Mouse (Mus musculus): Measurements from ENCODE around the gene Rhof. TPM values are rescaled to one million over a fixed set of nuclear protein-coding genes. Genes with fewer than 3 reads are reported as not detected.

Gene Rhof
- total RNA-seq, 2 experiments from 2014 or later, result 1.2 to 1.4 TPM

DNA sequence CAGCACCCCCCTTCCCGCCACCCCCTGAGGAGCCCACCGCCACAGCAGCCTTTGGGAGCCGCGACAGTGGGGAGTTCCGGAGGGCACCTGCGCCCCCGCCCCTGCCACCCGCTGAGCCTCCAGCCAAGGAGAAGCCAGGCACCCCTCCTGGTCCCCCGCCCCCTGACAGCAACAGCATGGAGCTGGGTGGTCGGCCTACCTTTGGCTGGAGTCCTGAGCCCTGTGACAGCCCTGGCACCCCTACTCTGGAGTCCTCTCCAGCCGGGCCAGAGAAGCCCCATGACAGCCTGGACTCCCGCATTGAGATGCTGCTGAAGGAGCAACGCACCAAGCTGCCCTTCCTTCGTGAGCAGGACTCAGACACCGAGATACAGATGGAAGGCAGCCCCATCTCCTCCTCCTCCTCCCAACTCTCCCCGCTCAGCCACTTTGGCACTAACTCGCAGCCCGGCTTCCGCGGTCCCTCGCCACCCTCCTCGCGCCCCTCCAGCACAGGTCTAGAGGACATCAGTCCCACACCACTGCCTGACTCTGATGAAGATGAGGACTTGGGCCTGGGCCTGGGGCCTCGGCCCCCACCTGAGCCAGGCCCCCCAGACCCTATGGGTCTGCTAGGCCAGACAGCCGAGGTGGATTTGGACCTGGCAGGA, 15.7 kb upstream of the Rhof start:
- no peak for DNase-seq

GRCm38 (mm10) chr5:123147569-123147968, 15.1 kb upstream of the Rhof start:
- no peak for DNase-seq

DNA sequence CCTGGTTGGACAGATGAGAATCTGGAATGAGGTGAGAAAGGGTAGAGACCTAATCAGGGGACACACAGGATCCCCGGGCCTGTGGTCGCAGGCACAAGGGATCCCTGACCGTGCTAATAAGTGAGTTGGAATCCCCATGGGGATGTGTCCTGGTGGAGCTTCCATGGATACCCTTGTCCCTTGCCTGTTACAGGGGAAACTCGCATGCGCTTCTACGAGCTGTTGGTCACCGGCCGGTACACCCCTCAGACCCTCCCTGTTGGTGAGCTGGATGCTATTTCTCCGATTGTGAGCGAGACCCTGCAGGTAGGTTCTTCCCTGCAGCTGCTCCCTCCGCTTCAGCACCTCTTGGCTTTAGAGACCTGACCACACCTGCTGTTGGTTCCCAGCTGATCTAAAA, 13.9 kb upstream of the Rhof start:
- DNase-seq, result no peak

DNA sequence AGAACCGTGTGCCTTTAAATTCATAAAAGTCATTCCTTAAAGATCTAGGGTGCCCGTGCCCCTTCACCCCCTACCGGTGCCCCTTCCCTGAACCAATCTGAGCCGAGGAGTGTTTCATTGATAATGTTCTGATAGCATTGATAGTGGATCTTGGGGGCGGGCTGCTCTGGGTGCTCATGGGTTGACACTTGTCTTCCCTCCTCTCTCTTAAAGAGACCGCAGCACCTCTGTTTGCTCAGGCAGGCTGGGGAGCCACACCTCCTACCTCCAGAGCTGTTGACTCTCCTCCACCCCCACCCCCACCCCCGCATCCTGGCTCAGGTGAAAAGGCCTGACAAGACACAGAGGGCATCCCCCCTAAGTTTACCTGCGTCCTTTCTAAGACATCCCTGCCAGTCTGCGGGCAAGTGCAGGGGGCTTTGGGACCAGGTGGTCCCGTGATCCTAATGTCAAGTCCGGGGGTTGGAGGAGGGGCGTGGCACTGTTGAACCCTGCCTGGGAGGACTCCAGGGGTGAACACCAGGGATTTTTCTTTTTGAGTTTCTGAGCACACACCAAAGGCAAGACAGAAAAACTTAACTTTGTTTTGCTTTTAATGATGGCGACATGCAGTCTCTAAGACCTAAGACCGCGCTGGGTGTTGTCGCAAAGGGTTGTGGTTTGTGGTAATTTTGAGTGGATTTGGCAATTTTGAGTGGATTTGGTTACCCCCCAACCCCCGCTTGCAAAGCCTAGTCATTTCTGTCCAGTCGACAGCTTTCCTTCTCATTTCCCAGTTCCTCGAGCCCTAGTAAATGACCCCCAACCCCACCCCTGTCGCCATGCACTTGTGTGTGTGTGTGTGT, 12.5 kb upstream of the Rhof start:
- DNase-seq, result peak in 1 of 2 experiments; percentile 24

DNA sequence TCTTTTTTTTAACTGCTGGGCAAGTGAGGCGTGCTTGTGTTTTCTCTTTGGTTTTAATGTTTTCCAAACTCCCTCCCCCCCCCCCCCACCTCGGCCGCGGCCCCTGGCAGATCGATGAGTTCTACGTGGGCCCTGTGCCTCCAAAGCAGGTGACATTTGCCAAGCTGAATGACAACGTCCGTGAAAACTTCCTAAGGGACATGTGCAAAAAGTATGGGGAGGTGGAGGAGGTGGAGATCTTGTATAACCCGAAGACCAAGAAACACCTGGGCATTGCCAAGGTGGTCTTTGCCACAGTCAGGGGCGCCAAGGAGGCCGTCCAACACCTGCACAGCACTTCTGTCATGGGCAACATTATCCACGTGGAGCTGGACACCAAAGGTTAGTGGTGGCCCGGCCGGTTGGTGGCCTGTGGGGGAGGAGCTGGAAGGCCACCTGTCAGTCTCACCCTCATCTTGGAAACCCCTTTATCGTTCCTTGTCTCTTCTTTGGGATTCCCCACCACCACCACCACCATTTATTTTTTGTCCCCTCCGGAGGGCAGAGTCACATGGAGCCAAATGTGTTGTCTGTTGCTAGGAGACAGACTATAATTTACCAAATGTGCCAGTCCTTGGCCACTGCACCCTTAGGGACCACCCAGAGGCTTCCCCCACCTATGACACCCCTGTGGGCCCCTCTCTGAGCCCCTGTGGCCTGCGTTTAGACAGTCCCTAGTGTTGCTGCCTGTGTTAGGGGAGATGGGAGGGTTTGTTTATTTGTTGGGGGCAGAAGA, 11.7 kb upstream of the Rhof start:
- DNase-seq, result no peak

DNA sequence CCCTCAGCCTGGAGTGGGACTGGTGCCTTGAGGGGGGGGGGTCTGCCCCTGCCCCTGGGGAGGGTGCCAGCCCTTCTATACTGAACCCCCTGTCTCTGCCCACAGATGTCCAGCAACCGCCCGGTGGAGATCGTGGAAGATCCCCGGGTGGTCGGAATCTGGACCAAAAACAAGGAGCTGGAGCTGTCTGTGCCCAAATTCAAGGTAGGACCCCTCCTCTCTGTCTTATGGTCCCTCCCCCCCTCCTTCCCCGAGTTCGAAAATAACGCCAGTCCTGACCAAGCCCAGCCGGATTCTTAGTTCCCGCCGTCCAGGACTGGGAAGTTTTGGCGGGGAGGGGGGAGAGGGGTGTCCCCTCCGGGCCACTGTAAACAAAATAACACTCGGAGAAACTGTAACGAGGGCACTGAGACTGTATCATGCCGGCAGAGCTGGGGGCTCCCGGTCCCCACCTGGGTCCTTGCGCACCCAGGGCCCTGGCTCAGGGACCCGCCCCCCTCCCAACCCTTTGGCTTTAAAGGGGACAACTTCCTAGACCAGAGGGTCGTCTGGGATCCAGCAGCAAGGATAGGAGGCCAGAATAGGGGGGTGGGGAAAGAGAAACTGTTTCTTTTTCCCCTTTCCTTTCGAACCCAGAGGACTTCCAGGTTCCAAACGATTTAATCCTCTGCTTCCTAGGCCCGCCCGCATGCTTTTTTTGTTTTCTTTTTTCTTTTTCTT, 10.9 kb upstream of the Rhof start:
- no peak for DNase-seq

DNA sequence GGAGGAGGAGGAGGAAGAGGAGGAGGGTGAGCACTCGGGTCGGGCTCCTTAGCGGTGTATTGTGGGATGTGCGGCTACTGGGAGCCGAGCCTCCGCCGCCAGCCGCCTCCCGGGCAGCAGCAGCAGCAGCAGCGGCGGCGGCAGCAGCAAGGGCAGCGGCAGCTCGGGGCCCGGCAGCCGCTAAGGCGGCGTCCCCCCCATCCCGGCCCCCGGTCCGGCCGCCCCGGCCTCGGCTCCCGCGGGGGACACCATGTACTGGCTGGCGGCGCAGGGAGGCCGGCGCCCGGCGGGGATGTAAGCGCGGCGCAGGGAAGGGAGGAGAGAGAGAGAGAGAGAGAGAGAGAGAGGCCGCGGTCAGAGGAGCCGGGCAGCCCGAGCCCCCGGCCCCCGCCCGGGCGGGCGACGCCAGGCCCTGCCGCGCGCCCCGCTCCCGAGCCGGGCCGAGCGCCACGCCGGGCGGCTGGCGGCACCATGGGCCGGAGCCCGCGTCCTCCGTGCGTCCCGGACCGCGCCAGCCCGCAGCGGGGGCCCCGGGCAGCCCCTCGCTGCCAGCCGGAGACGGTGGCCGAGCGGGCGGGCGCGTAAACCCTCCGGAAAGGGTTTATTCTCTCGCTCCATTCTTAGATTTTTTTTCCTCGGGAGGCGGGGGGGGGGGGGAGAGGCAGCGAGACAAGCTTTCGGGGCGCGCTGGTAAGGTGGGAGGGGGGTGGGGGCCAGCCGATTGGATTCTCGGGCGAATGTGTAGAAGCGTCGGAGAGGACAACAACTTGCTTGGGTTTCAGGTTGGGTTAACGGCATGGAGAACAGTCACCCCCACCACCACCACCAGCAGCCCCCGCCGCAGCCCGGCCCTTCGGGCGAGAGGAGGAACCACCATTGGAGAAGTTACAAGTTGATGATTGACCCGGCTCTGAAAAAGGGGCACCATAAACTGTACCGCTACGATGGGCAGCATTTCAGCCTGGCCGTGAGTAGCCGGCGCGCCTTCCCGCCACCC, 10.0 kb upstream of the Rhof start, which contains the start of gene Setd1b:
TSS of gene Setd1b (plus strand) at position 33 of the 997 bp plus-strand sequence.
- peak; percentile 65 to 71 for DNase-seq

DNA sequence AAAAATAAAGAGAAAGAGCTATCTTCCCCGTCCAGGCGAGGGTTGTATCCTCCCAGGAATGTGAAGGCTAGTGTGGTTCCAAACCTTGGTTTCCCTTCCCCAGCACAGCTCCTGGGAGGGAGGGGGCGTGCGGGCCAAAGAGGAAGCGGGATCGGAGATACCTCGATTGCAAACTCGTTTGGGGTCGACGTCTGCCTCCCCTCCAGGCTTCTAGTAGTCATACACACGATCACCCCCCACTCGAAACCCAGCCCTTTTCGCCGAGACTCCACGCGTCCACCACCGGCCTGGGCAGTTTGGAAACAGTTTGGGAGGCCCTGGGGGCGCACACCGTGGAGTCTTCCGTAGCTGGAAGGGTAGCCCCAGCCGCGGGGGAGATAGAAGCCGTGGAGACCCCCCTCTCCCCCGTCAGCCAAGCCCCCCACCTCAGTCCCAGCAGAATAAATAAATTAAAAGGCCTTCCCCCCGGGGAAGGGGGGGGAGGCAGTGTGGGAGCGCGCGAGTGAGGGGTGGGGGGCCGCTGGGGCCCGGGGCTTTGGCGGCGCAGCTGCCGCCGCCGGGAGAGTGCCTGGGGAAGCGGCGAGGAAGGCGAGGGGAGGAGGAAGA, 9.2 kb upstream of the Rhof start:
- peak; percentile 68 to 77 for DNase-seq

DNA sequence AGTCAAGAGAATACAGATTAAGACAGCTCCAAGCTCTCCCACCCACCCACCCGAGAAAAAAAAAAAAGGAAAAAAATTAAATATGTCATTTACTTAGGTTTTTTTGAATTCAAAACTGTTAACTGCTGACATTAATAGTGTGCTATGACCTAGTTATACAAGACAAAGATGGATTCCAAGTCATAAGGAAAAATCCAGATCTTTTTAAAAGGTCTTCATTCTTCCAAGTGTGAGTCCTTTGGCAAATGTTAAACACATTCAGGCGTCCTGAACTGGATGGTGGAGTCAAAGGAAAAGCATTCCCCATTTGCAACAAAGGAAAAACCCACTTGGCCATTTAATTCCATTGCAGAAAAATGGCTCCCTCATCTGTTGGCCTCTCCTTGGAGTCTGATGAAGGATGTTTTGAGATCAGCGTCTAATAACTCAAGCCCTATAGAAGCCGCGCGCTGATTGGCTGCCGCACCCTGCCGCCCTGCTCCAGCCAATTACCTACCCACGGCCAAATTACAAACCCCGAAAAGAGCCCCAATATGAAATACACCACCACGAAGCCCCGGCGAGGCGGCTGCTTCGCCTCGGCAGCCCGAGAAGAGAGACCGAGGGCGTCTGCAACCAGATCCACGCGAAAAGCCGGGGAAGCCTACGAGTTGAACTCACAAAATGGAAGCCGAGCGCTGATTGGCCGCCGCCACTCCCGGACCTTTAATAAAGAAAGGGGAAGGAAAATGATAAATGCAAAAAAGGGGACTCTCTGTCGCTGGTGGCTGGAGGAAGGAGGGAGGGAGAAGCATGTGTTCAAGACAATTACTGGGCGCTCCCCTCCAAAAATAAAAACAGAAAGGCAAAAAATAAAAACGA, 8.4 kb upstream of the Rhof start:
- DNase-seq, result peak; percentile 92 to 93

DNA sequence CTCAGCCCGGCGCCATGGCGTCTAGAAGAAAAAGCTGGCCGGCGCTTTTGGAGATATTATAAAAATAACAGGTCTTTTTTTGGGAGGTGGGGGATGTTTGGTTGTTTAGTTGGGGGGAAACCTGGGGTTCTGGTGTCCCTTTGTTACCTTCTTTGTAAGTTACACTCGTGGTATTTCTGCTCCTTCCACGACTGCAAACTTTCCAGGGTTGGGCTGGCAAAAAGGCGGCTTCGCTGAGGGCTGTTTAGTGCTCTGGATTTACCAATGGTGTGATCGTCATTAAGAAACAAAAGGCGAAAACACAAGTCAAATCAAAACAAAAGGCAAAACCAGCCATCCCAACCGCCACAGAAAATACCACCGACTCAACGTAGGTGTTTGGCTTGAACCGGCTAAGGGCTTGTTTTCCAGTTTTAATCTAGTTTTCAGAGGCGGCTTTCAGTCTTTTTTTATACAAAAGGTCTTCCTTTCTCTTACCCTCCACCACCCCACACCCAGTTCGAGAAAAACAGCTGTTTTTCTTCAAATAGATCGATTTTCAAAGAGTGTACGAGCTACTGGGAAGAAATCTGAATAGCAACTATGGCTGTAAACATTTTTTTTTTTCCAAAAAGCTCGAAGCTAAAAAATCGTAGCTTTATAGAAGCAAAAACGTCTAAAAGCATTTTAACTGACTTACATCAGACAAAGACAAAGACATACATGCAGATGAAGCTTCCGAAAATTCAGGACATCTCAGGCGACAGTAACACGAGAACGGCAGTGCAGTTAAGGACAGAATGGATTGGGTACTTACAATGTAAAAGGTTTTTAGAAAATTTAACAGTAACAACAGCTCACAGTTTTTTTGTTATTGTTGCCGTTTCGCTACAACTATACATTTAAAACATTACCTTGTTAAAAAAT, 7.5 kb upstream of the Rhof start:
- DNase-seq, result no peak

- peak; percentile 90 to 91 for DNase-seq
Observed at GRCm38 (mm10) chr5:123138953-123139721, 6.6 kb upstream of the Rhof start.

GRCm38 (mm10) chr5:123138230-123138911, 5.9 kb upstream of the Rhof start:
- peak; percentile 87 to 92 for DNase-seq

- DNase-seq, result no peak
Observed at GRCm38 (mm10) chr5:123137910-123138229, 5.4 kb upstream of the Rhof start.

- DNase-seq, result peak; percentile 88 to 93
Observed at GRCm38 (mm10) chr5:123137044-123137909, 4.8 kb upstream of the Rhof start.

DNA sequence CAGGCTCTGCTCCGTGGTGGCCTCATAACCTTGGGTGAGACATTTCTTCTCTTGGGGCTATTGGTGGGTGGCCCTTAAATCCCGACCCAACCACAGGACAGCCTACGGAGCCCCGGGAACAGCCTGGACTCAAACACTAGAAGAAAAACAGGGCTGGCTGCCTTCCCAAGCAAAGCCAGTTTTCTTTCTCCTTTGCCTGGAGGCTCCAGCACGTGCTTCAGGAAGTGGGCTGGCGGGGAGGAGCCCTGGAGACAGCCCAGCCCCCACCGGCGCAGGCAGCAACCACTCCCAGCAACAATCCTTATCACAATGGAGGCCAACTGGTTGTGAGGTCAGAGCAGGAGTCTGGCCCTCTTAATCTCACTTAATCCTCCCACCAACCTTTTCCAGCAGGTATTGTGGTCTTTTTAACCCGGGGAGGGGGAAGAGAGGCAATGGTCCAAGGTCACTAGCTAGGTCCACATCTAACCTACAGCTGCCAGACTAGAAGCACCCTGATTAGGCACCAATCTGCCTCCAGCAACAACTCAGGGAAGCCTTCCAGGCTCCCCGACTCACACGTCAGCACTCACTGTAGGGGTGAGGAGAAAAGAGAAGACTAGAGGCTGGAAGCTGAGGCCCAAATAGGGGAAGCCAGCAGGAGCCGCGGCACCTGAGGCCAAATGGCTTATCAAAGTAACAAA, 4.0 kb upstream of the Rhof start:
- DNase-seq, result peak; percentile 95 to 98

All from adrenal gland, postnatal 36 days (tissue).